Mouse (Mus musculus) midbrain, postnatal 0 days (tissue): ENCODE measurements around the gene Ceacam1. TPM values are rescaled to one million over a fixed set of nuclear protein-coding genes. Genes with fewer than 3 reads are reported as not detected.

ENCODE experiments used
- ATAC-seq: fragments of 200-750 bp; cut with Nextera tagmentation; 2 replicates; pipeline ENCODE4 v1.8.0; 2017; ENCODE audit warnings: moderate number of reproducible peaks, mild to moderate bottlenecking, moderate TSS enrichment, moderate library complexity; ENCODE audit not compliant: low FRiP score
- DNase-seq: peaks from one replicate; pipeline ENCODE4 v3.0.0-alpha.2; 2015; ENCODE audit warnings: low spot score
- H3K27ac ChIP-seq: fragments of 300-500 bp; sonication (generic); 2 replicates; pipeline ENCODE4 v1.5.1; 2014; ENCODE audit warnings: low read depth, mild to moderate bottlenecking, low read length, mixed read lengths
- H3K27me3 ChIP-seq: fragments of 300-500 bp; sonication (generic); 2 replicates; pipeline ENCODE4 v1.6.1; 2014; ENCODE audit warnings: low read length, control low read depth, mixed read lengths; ENCODE audit not compliant: insufficient read depth
- H3K36me3 ChIP-seq: fragments of 300-500 bp; sonication (generic); 2 replicates; pipeline ENCODE4 v1.6.1; 2014; ENCODE audit warnings: low read length, control low read depth, mixed read lengths; ENCODE audit not compliant: insufficient read depth
- H3K4me1 ChIP-seq: fragments of 300-500 bp; sonication (generic); 2 replicates; pipeline ENCODE4 v1.6.1; 2014; ENCODE audit warnings: mild to moderate bottlenecking, control low read depth, antibody characterized with exemption, low read length, mixed read lengths; ENCODE audit not compliant: insufficient read depth
- H3K4me2 ChIP-seq: fragments of 300-500 bp; sonication (generic); 2 replicates; pipeline ENCODE4 v1.6.1; 2014; ENCODE audit warnings: low read depth, mild to moderate bottlenecking, low read length, mixed read lengths; ENCODE audit not compliant: poor library complexity, severe bottlenecking
- H3K4me3 ChIP-seq: fragments of 300-500 bp; sonication (generic); 2 replicates; pipeline ENCODE4 v1.5.1; 2014; ENCODE audit warnings: low read depth, mild to moderate bottlenecking, low read length, moderate library complexity
- H3K9ac ChIP-seq: fragments of 300-500 bp; sonication (generic); replicated peaks from 2 replicates; pipeline ENCODE4 v1.6.1; 2014; ENCODE audit warnings: mild to moderate bottlenecking, low read length, moderate library complexity, mixed read lengths; ENCODE audit not compliant: poor library complexity, severe bottlenecking
- H3K9me3 ChIP-seq: fragments of 300-500 bp; sonication (generic); 2 replicates; pipeline ENCODE4 v1.6.1; 2016; ENCODE audit warnings: low read length, control low read depth
- CTCF ChIP-seq: IDR thresholded peaks from 2 replicates; pipeline ENCODE4 v1.5.1; 2016; ENCODE audit warnings: antibody characterized with exemption, mild to moderate bottlenecking
- WGBS: fragments of 180-500 bp; shearing (Covaris S2); extraction: QIAGEN DNeasy Blood & Tissue Kit; methylation state at CpG from one replicate; pipeline ENCODE4 v1.1.7; 2014; 5-methylcytosine and 5-hydroxymethylcytosine counted together
- polyA plus RNA-seq: library from polyadenylated mRNA; unstranded; fragments of >200 nt; fragmentation: Nextera tagmentation; extraction: Ambion mirVana; gene quantifications from 2 replicates; pipeline ENCODE4 v1.2.1, GENCODE M21; 2015
- total RNA-seq: library from RNA; depleted of rRNA; stranded (reverse); fragments of >200 nt; gene quantifications from 2 replicates; pipeline ENCODE4 v1.2.3, GENCODE M21; 2014

Gene Ceacam1
- total and polyA plus RNA-seq, 2 experiments from 2014 or later: 0.84 to 2.9 TPM

DNA sequence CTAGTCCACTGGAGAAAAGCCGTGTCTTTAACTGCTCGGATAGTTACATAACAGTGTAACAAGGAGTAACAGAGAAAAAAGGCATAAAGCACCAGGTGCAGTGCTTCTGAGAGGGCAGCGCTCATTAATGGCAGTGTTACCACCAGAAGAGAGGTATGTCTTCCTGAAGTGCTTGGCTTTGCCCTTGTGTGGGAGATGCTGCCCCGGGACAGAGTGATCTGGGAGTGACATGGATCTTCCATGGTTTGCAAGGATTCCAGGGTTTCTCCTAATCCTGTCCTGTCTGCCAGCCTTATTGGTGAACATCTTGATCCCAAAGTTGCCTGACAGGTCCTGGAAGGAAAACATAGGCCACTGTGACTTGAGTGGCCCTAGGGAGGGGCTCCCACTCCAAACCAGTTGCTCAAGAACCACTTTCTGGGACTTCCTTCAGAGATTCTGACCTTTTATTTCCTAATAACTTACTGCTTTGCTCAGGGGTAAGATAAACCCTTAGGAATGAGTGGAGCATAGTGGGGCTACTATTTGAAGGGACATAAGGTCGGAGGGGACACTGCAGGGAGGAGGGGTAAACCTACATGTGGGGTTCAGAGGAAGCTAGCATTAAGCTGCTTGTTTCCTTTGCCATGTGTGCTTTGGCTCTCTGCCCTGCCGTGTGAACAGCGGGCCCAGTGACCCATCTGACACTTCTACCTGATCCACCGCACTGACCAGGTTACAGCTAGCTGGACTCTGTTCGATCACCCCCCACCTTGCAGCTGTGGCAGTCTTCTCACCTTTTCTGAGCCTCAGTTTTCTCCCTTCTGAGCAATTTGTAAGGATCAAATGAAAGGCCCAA, 37.2 kb downstream of the Ceacam1 start:
- Histone ChIP-seq H3K9me3 (no peaks in the 10 kb centered on the region), H3K36me3 (no peaks in the 10 kb centered on the region), H3K9ac (no peak overlapping the region), H3K4me2 (no peak overlapping the region), H3K27ac (no peak overlapping the region), H3K4me3 (no peak overlapping the region), H3K4me1 (no peaks in the 10 kb centered on the region), H3K27me3 (no peaks in the 10 kb centered on the region)
- WGBS: 91% methylated on average over 9 of the region's 9 CpGs
- DNase-seq (no peak), ATAC-seq (no peak)
- no peak for TF ChIP-seq CTCF

- H3K4me2 ChIP-seq: no peak overlapping the region
- H3K4me1 ChIP-seq: no peaks in the 10 kb centered on the region
- H3K27me3 ChIP-seq: no peaks in the 10 kb centered on the region
- H3K9ac ChIP-seq: no peak overlapping the region
- no peaks in the 10 kb centered on the region for H3K36me3 ChIP-seq
- WGBS: 81% methylated on average over 8 of the region's 8 CpGs
- no peak for DNase-seq
- TF ChIP-seq CTCF: no peak
- H3K9me3 ChIP-seq: no peaks in the 10 kb centered on the region
- no peak overlapping the region for H3K27ac ChIP-seq
- H3K4me3 ChIP-seq: no peak overlapping the region
- ATAC-seq: no peak
These were observed 38.1 kb downstream of the Ceacam1 start for GRCm38 (mm10) chr7:25439124-25439822.

- DNase-seq (no peak), ATAC-seq (no peak)
- TF ChIP-seq CTCF: no peak
- no peak overlapping the region for H3K4me2 ChIP-seq
- WGBS: 90% methylated on average over 2 of the region's 2 CpGs
- H3K27ac ChIP-seq: no peak overlapping the region
- H3K9ac ChIP-seq: no peak overlapping the region
- H3K36me3 ChIP-seq: no peaks in the 10 kb centered on the region
- no peaks in the 10 kb centered on the region for H3K4me1 ChIP-seq
- no peaks in the 10 kb centered on the region for H3K9me3 ChIP-seq
- H3K4me3 ChIP-seq: no peak overlapping the region
- H3K27me3 ChIP-seq: no peaks in the 10 kb centered on the region
These were observed 40.7 kb downstream of the Ceacam1 start for GRCm38 (mm10) chr7:25436704-25437103.

- no peak overlapping the region for H3K4me3 ChIP-seq
- no peak overlapping the region for H3K27ac ChIP-seq
- H3K36me3 ChIP-seq: no peaks in the 10 kb centered on the region
- H3K4me1 ChIP-seq: no peaks in the 10 kb centered on the region
- H3K27me3 ChIP-seq: no peaks in the 10 kb centered on the region
- ATAC-seq: no peak
- H3K4me2 ChIP-seq: no peak overlapping the region
- no peak for TF ChIP-seq CTCF
- H3K9ac ChIP-seq: no peak overlapping the region
- no peak for DNase-seq
- 88% methylated on average over 6 of the region's 6 CpGs for WGBS
- no peaks in the 10 kb centered on the region for H3K9me3 ChIP-seq
These were observed 41.2 kb downstream of the Ceacam1 start for GRCm38 (mm10) chr7:25436226-25436625.

- DNase-seq: no peak
- no peak for TF ChIP-seq CTCF
- Histone ChIP-seq H3K4me2 (no peak overlapping the region), H3K27me3 (no peaks in the 10 kb centered on the region), H3K27ac (no peak overlapping the region), H3K4me1 (no peaks in the 10 kb centered on the region), H3K4me3 (no peak overlapping the region), H3K36me3 (no peaks in the 10 kb centered on the region), H3K9me3 (no peaks in the 10 kb centered on the region), H3K9ac (no peak overlapping the region)
- ATAC-seq: no peak
- 77% methylated on average over 2 of the region's 2 CpGs for WGBS
These were observed 41.9 kb downstream of the Ceacam1 start for GRCm38 (mm10) chr7:25435546-25435851.
